Mouse (Mus musculus) embryo, embryonic 11 days (tissue): ENCODE data around the gene Fmc1.

Experiments
- DNase-seq: peaks from one replicate; pipeline ENCODE4 v3.0.0-alpha.2; 2015

The Fmc1 gene

GRCm38 (mm10) chr6:38552636-38553000 is 19.3 kb downstream of the Fmc1 start:
- DNase-seq = no peak

GRCm38 (mm10) chr6:38576096-38576495 is 42.8 kb downstream of the Fmc1 start:
- DNase-seq = no peak

GRCm38 (mm10) chr6:38580112-38580857 is 47.0 kb downstream of the Fmc1 start:
- DNase-seq = no peak

GRCm38 (mm10) chr6:38581711-38582110 is 48.4 kb downstream of the Fmc1 start:
- no peak for DNase-seq
